Mouse (Mus musculus): Measurements from ENCODE around the gene Usmg5. TPM values are rescaled to one million over a fixed set of nuclear protein-coding genes. Genes with fewer than 3 reads are reported as not detected.

Gene Usmg5
- total and polyA plus RNA-seq, 2 experiments from 2014 or later = 734 to 1,990 TPM

DNA sequence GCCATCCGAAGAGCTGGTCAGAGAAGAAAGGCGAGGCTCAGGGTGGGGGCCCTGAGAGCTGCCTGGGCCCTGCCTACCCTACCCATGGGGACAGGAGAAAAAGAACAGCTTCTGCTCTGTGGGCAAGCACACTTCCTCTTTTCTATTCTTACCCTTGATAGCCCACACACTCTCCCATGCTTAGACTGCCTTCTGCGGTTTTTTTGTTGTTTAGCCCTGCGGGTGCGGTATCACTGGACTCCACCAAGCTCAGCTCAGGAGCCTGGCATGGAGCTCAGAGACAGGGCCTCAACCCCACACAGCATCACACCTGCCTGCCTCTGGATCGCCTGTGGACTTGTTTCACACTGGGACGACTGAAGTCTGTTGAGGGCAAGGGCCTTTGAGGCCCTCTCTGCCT is 42.7 kb upstream of the Usmg5 start:
- no peak overlapping the region for H3K4me2 ChIP-seq (ENCODE audit: low read depth)
- peaks cover 45% of the 10 kb centered on the region for H3K36me3 ChIP-seq (ENCODE audit: insufficient read depth)
- peaks cover 14% of the 10 kb centered on the region for H3K4me1 ChIP-seq (ENCODE audit: insufficient read depth)
- 91% methylated on average over 7 of the region's 7 CpGs for WGBS
- H3K4me3 ChIP-seq (ENCODE audit: low read depth, low read length) = no peak overlapping the region
- H3K9ac ChIP-seq = no peak overlapping the region
- no peaks in the 10 kb centered on the region for H3K9me3 ChIP-seq (ENCODE audit: low read length)
- DNase-seq (no peak), ATAC-seq (no peak)
- TF ChIP-seq CTCF (IDR thresholded peaks at IDR 0.05; ENCODE audit: low read depth) = no peak
- no peak overlapping the region for H3K27ac ChIP-seq (ENCODE audit: low read depth, low read length)
- no peaks in the 10 kb centered on the region for H3K27me3 ChIP-seq (ENCODE audit: insufficient read depth, low read length)

GRCm38 (mm10) chr19:47130551-47131125 is 40.2 kb upstream of the Usmg5 start:
- Histone ChIP-seq H3K4me3 (ENCODE audit: low read depth, low read length) (no peak overlapping the region), H3K27ac (ENCODE audit: low read depth, low read length) (no peak overlapping the region), H3K9ac (no peak overlapping the region), H3K4me1 (ENCODE audit: insufficient read depth) (no peaks in the 10 kb centered on the region), H3K9me3 (ENCODE audit: low read length) (no peaks in the 10 kb centered on the region), H3K4me2 (ENCODE audit: low read depth) (no peak overlapping the region), H3K27me3 (ENCODE audit: insufficient read depth, low read length) (no peaks in the 10 kb centered on the region), H3K36me3 (ENCODE audit: insufficient read depth) (peaks cover 70% of the 10 kb centered on the region)
- DNase-seq (no peak), ATAC-seq (no peak)
- TF ChIP-seq CTCF (IDR thresholded peaks at IDR 0.05; ENCODE audit: low read depth) = no peak
- 93% methylated on average over 15 of the region's 15 CpGs for WGBS

GRCm38 (mm10) chr19:47128835-47129234 is 38.4 kb upstream of the Usmg5 start:
- ATAC-seq (no peak), DNase-seq (no peak)
- Histone ChIP-seq H3K4me1 (ENCODE audit: insufficient read depth) (no peaks in the 10 kb centered on the region), H3K36me3 (ENCODE audit: insufficient read depth) (peaks cover 79% of the 10 kb centered on the region), H3K4me2 (ENCODE audit: low read depth) (no peak overlapping the region), H3K9me3 (ENCODE audit: low read length) (no peaks in the 10 kb centered on the region), H3K4me3 (ENCODE audit: low read depth, low read length) (no peak overlapping the region), H3K27me3 (ENCODE audit: insufficient read depth, low read length) (no peaks in the 10 kb centered on the region), H3K27ac (ENCODE audit: low read depth, low read length) (no peak overlapping the region), H3K9ac (no peak overlapping the region)
- 94% methylated on average over 11 of the region's 11 CpGs for WGBS
- no peak for TF ChIP-seq CTCF (IDR thresholded peaks at IDR 0.05; ENCODE audit: low read depth)

- H3K9me3 ChIP-seq (ENCODE audit: low read length) = no peaks in the 10 kb centered on the region
- 97% methylated on average over 10 of the region's 10 CpGs for WGBS
- H3K4me2 ChIP-seq (ENCODE audit: low read depth) = no peak overlapping the region
- no peak for TF ChIP-seq CTCF (IDR thresholded peaks at IDR 0.05; ENCODE audit: low read depth)
- no peak overlapping the region for H3K4me3 ChIP-seq (ENCODE audit: low read depth, low read length)
- DNase-seq (no peak), ATAC-seq (no peak)
- H3K27me3 ChIP-seq (ENCODE audit: insufficient read depth, low read length) = no peaks in the 10 kb centered on the region
- no peak overlapping the region for H3K27ac ChIP-seq (ENCODE audit: low read depth, low read length)
- peaks cover 81% of the 10 kb centered on the region for H3K36me3 ChIP-seq (ENCODE audit: insufficient read depth)
- H3K9ac ChIP-seq = no peak overlapping the region
- no peaks in the 10 kb centered on the region for H3K4me1 ChIP-seq (ENCODE audit: insufficient read depth)
Measured at GRCm38 (mm10) chr19:47128164-47128563, 37.7 kb upstream of the Usmg5 start.

GRCm38 (mm10) chr19:47122802-47123201 is 32.4 kb upstream of the Usmg5 start:
- DNase-seq (peak; percentile 62), ATAC-seq (no peak)
- TF ChIP-seq CTCF (IDR thresholded peaks at IDR 0.05; ENCODE audit: low read depth) = peak; percentile 68
- Histone ChIP-seq H3K9ac (no peak overlapping the region), H3K27me3 (ENCODE audit: insufficient read depth, low read length) (no peaks in the 10 kb centered on the region), H3K4me2 (ENCODE audit: low read depth) (no peak overlapping the region), H3K27ac (ENCODE audit: low read depth, low read length) (no peak overlapping the region), H3K4me3 (ENCODE audit: low read depth, low read length) (no peak overlapping the region), H3K9me3 (ENCODE audit: low read length) (no peaks in the 10 kb centered on the region), H3K36me3 (ENCODE audit: insufficient read depth) (peaks cover 55% of the 10 kb centered on the region), H3K4me1 (ENCODE audit: insufficient read depth) (no peaks in the 10 kb centered on the region)
- WGBS = 28% methylated on average over 2 of the region's 2 CpGs

- 37% methylated on average over 4 of the region's 4 CpGs for WGBS
- ATAC-seq = peak; percentile 53
- H3K4me1 ChIP-seq (ENCODE audit: insufficient read depth) = no peaks in the 10 kb centered on the region
- no peak overlapping the region for H3K9ac ChIP-seq
- TF ChIP-seq CTCF (IDR thresholded peaks at IDR 0.05; ENCODE audit: low read depth) = peak; percentile 89
- peaks cover 55% of the 10 kb centered on the region for H3K36me3 ChIP-seq (ENCODE audit: insufficient read depth)
- H3K27me3 ChIP-seq (ENCODE audit: insufficient read depth, low read length) = no peaks in the 10 kb centered on the region
- no peak overlapping the region for H3K4me2 ChIP-seq (ENCODE audit: low read depth)
- peak; percentile 62 for DNase-seq
- H3K27ac ChIP-seq (ENCODE audit: low read depth, low read length) = no peak overlapping the region
- no peaks in the 10 kb centered on the region for H3K9me3 ChIP-seq (ENCODE audit: low read length)
- H3K4me3 ChIP-seq (ENCODE audit: low read depth, low read length) = no peak overlapping the region
Measured at GRCm38 (mm10) chr19:47121054-47121453, 30.6 kb upstream of the Usmg5 start.

DNA sequence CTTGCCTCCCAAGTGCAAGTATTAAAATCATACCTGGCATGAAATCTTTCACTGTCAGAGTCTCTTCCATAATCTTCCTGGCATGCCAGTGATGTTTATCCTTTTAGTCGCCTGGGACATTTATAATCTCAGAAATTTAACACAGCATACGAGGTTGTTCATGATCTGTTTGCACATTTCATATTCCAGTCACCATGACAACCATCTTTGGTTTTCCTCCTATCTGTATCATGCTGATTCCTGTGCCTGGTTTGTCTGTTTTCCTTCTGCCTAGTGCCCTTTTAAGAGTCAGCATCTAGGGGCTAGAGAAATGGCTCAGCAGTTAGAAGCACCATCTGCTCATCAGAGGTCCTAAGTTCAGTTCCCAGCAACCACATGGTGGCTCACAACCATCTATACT is 28.2 kb upstream of the Usmg5 start:
- no peak overlapping the region; the same call in 1 of the 2 replicates for H3K27ac ChIP-seq (ENCODE audit: low read depth, low read length)
- no peaks in the 10 kb centered on the region for H3K4me1 ChIP-seq (ENCODE audit: insufficient read depth)
- no peaks in the 10 kb centered on the region for H3K9me3 ChIP-seq (ENCODE audit: low read length)
- H3K27me3 ChIP-seq (ENCODE audit: insufficient read depth, low read length) = no peaks in the 10 kb centered on the region
- H3K4me3 ChIP-seq (ENCODE audit: low read depth, low read length) = no peak overlapping the region
- DNase-seq = peak; percentile 46
- WGBS = 60% methylated on average over 2 of the region's 2 CpGs
- no peak for TF ChIP-seq CTCF (IDR thresholded peaks at IDR 0.05; ENCODE audit: low read depth)
- no peak overlapping the region for H3K9ac ChIP-seq
- peak; percentile 66 for ATAC-seq
- H3K36me3 ChIP-seq (ENCODE audit: insufficient read depth) = peaks cover 59% of the 10 kb centered on the region
- H3K4me2 ChIP-seq (ENCODE audit: low read depth) = no peak overlapping the region
